In the genomic region with DNA sequence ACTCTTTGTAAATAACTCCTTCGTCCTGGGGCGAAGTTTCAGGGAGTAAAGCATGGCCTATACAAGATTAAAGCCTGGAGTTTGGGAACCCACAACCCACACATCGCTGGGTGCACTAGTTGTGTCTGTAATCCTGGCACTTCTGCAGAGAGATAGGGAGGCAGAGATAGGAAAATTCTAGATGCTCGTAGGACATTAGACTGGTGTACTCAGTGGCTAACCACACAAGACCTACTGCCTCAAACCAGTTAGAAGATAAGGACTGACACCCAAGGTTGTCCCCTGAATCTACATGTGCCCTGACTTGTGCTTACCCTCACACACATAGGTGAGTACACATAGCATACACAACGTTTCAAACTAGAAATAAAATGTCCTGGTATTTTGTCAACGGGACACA, we compare ENCODE assay signal across 25 mouse cellular contexts.
"Had no signal": no experiment of that assay in that cellular context is flagged by ENCODE, and none has a peak within 500 bp of the region (broad histone marks: within the 10 kb centered on the region; RNA-seq: fewer than 3 reads in every experiment).

No protein-coding gene starts in this region.

- H3K27ac ChIP-seq: gastrocnemius, adult 2 months; heart, adult 2 months; heart, embryonic 13.5 days; heart, embryonic 15.5 days; hindbrain, embryonic 13.5 days; hindbrain, embryonic 15.5 days; hindbrain, postnatal 0 days; kidney, embryonic 15.5 days; kidney, postnatal 0 days; layer of hippocampus, adult 2 months; left cerebral cortex, adult 2 months; limb, embryonic 10.5 days; limb, embryonic 12.5 days; liver, embryonic 12.5 days; liver, embryonic 14.5 days had no signal

- H3K9ac ChIP-seq: heart, embryonic 13.5 days; heart, embryonic 15.5 days; hindbrain, embryonic 13.5 days; hindbrain, embryonic 15.5 days; kidney, embryonic 15.5 days; limb, embryonic 12.5 days; liver, embryonic 12.5 days; liver, embryonic 14.5 days had no signal

- H3K36me3 ChIP-seq: heart, embryonic 13.5 days; heart, embryonic 15.5 days; hindbrain, embryonic 13.5 days; hindbrain, embryonic 15.5 days; kidney, embryonic 15.5 days; limb, embryonic 10.5 days; limb, embryonic 12.5 days; liver, embryonic 12.5 days had no signal

- H3K9me3 ChIP-seq: heart, embryonic 13.5 days; heart, embryonic 15.5 days; hindbrain, embryonic 13.5 days; hindbrain, embryonic 15.5 days; kidney, embryonic 15.5 days; limb, embryonic 10.5 days; limb, embryonic 12.5 days; liver, embryonic 12.5 days had no signal

- H3K4me3 ChIP-seq: gastrocnemius, adult 2 months; heart, adult 2 months; heart, embryonic 13.5 days; heart, embryonic 15.5 days; hindbrain, embryonic 13.5 days; hindbrain, embryonic 15.5 days; kidney, embryonic 15.5 days; layer of hippocampus, adult 2 months; left cerebral cortex, adult 2 months; limb, embryonic 10.5 days; limb, embryonic 12.5 days; liver, embryonic 12.5 days had no signal

- ATAC-seq: hindbrain, postnatal 0 days; intestine, embryonic 16.5 days; liver, embryonic 12.5 days had no signal

- DNase-seq: gastrocnemius, adult 2 months; gastrocnemius, postnatal 14 days; gastrocnemius, postnatal 36 days; heart, adult 2 months; heart, postnatal 14 days; heart, postnatal 36 days; kidney, adult 11 months; kidney, adult 2 months; kidney, adult 9 months; kidney, postnatal 25 days; kidney, postnatal 4 days had no signal

- H3K27me3 ChIP-seq: heart, embryonic 13.5 days; heart, embryonic 15.5 days; hindbrain, embryonic 13.5 days; hindbrain, embryonic 15.5 days; kidney, embryonic 15.5 days; limb, embryonic 12.5 days; liver, embryonic 12.5 days had no signal
